Mouse (Mus musculus) CD4-positive, CD25-positive, alpha-beta regulatory T cell (primary cell): ENCODE data around the gene Lnpk. TPM values are rescaled to one million over a fixed set of nuclear protein-coding genes. Genes with fewer than 3 reads are reported as not detected.

ENCODE experiments used
- polyA plus RNA-seq: library from polyadenylated mRNA; unstranded; fragments of 100-300 nt; shearing (Covaris generic); gene quantifications from one replicate; pipeline ENCODE4 v1.2.1, GENCODE M21; 2017

Lnpk gene
- 19.9 TPM for polyA plus RNA-seq

DNA sequence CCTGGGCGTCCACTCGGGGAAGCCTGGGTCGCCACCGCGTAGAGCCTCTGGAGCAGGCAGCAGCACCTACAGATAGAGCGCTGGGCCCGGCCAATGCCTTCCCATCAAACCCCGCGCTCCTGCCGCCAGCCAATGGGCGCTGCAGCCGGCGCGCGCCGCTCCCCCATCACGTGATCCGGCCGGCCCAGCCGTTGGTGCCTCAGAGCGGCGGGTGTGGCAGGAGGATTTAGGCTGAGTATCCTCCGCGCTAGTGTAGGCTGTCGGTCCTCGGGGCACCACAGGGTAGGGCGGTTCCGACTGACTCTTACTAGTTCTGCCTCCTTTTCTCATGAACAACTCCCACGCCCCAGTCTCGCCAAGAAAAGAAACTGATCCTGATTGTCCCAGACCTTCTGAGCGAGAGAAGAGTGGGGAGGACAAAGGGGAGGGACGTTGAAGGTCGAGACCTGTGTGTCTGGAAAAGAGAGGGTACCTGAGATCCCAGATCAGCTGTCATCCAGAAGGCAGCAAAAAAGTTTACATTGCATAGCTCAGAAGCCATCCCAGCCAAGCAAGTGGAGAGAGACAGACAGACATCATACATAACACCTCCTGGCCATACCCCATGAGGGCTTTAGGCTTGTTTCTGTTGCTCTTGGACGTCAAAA lies at the start of gene Lnpk:
TSS of gene Lnpk (minus strand) at position 593 of the 647 bp plus-strand sequence.

Other genes with a start within 250 kb of the Lnpk start
- not detected for gene Evx2, start 80.1 kb upstream of the Lnpk start, polyA plus RNA-seq
- not detected for gene Hoxd13, start 88.9 kb upstream of the Lnpk start, polyA plus RNA-seq
- gene Hoxd12, start 95.6 kb upstream of the Lnpk start, polyA plus RNA-seq, result not detected
- not detected for gene Hoxd11, start 100.1 kb upstream of the Lnpk start, polyA plus RNA-seq
- gene Hoxd10, start 112.5 kb upstream of the Lnpk start, polyA plus RNA-seq, result not detected
- gene Hoxd9, start 118.3 kb upstream of the Lnpk start, polyA plus RNA-seq, result not detected
- gene Hoxd8, start 125.2 kb upstream of the Lnpk start, polyA plus RNA-seq, result 0.06 TPM
- gene Hoxd3, start 132.5 kb upstream of the Lnpk start, polyA plus RNA-seq, result not detected
- gene Hoxd4, start 132.5 kb upstream of the Lnpk start, polyA plus RNA-seq, result not detected
- gene Gm28230, start 147.3 kb upstream of the Lnpk start, polyA plus RNA-seq, result not detected
- not detected for gene Hoxd1, start 183.5 kb upstream of the Lnpk start, polyA plus RNA-seq
- 74.2 TPM for gene Mtx2, start 246.4 kb upstream of the Lnpk start, polyA plus RNA-seq